Mouse (Mus musculus) adipocyte (in vitro differentiated cells): ENCODE data around the gene Lama1.
"Not testable (repeated sequence)": the region's sequence is repeated elsewhere in the genome, so short reads cannot be mapped to it uniquely, and the experiment has no call there.

Experiments
- DNase-seq: peaks from one replicate; pipeline ENCODE4 v3.0.0-alpha.2; 2016; ENCODE audit warnings: low spot score

The Lama1 gene

DNA sequence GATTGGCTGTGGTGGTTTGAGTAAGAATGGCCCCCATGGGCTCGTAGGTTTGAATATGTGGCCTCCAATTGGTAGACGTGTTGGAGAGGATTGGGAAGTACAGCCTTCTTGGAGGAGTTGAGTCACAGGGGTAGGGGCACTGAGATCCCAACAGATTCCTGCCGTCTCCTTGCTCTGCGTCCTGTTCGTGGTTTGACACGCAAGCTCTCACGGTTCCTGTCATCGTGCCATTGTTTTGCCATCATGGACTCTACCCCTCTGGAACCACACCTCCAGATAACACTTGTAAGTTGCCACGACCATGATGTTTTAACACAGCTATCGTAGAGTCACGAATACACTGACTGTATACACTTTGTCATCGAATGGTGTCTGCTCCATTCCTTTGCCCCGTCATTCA, 141.9 kb downstream of the Lama1 start:
- DNase-seq, result no peak

GRCm38 (mm10) chr17:67841494-67841893, 144.4 kb downstream of the Lama1 start:
- DNase-seq, result not testable (repeated sequence)

DNA sequence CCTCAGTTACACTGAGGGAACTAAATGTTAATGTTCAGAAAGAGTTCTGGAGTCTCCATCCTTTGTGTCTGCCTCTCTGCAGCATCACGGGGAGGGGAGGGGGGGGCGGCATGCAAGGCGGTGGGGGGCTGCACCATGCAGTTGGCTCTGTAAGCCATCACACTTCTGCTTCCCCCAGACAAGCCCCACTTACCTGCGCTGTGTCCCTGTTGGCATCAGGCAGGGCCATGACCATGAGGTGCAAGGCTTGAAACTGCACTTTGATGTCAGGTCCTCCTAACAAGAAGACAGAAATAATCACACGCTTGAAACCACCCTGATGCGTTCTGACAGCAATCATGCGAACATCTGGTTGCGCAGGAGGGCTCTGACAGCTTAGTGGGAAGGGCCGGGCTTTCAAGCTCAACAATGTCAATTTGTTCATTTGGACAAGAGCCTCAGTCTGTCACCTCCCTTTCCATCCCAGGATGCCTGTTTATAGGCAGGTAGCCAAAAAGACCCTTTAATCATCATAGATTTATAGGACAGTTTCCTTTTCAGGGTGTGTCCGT, 164.1 kb downstream of the Lama1 start:
- no peak for DNase-seq

- peak; percentile 78 for DNase-seq
Measured at GRCm38 (mm10) chr17:67861744-67862535, 164.9 kb downstream of the Lama1 start.

- no peak for DNase-seq
Measured at GRCm38 (mm10) chr17:67864363-67864762, 167.3 kb downstream of the Lama1 start.

DNA sequence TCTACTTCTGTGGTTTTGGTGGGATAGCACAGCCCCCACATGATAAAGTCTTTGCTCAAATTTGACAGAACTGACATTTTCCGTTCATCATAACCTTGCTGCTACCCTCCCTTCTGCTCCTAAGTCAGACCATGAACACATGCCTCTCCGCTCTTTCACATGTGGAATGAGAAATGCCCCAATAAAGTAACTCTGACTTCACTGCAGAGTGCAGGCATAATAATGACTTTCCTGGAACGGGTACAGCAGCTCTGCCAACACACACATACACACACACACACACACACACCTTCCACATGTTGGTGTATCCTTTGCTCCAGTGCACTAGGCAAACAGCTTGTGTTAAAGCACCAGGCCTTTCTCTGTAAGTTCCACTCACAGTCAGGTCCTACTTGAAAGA, 167.9 kb downstream of the Lama1 start:
- DNase-seq, result peak; percentile 4

DNA sequence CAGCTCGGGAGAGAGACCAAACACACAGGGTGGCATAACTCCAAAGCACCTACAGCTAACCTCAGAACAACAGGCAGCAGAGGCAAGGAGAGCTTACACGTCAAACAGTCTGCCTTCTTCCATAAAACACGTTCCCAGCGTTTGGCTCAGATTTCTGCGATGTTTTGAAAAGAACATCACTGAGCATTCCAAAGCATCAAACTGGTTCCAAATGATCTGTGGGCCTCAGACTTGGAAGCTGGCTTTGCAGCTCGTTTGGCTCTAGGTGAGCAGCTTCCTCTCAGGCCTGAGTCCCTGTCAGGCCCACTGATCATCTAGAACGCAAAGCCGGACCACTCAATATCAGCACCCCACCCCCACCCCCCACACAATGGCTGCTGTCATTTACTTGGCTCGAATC, 169.0 kb downstream of the Lama1 start:
- DNase-seq, result no peak

GRCm38 (mm10) chr17:67866541-67867241, 169.6 kb downstream of the Lama1 start:
- peak; percentile 15 for DNase-seq

DNA sequence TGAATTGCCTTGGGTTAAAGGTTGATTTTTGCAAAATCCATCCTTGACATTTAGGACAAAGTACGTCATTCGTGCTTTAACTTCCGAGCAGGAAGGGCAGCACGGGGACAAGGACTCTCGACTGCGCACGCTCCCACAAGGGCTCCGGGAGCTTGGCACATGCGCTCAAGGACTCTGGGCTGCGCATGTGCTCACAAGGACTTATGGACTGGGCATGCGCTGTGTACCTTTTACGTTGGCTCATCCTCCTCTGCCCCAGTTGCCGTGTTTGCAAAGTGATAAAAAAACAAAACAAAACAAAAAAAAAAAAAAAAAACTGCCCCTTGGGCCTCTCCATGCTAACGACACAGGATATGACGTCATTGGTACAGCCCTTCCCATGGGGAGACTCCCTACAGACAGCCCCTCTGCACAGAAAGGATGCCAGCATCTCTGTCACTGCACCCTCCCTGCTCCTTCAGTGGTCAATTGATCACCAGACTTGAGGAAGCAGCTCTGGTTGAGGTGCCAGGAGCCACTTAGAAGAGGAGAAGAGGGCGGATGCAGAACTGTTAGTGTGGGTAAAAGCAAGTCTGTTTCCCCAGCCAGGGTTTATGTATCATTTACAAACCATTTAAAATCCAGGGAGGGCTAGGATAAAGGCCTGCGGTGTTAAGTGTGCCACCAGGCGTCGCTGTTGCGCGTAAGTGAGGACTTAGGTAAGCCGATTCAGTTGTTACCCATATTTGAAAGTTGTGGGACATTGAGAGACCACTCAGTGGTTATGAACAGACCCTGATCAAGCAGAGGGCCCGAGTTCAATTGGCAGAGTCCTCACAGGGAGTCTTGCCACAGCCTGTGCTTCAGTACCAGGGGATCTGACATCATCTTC, 172.9 kb downstream of the Lama1 start:
- peak; percentile 77 for DNase-seq
